In the genomic region with DNA sequence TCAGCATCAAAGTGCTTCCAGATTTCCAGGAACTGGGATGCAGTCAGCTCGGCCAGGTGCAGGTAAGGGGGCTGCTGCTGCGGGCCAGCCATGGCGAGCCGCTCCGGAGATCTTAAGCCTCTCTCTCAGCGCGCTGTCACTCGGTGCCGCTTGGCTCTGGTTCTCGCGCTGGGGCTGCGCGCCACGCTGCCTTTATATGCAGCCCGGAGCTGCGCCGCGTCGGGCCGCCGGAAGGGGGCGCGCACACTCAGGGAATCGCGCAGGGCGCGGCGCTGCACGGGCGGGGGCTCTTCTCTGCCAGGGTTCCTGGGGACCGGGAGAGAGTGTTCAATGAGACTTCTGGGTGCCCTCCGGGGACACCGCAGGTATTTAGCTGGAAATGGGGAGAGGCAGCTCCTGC, we compare ENCODE assay signal across 9 mouse cellular contexts. TPM values are rescaled to one million over a fixed set of nuclear protein-coding genes. Genes with fewer than 3 reads are reported as not detected.
DNase-seq lines count a peak whose midpoint lies in the region; ATAC-seq and TF ChIP-seq lines count a peak whose summit lies in the region.
"Had no signal": no experiment of that assay in that cellular context is flagged by ENCODE, and none has a peak within 500 bp of the region (broad histone marks: within the 10 kb centered on the region; RNA-seq: fewer than 3 reads in every experiment).

A gene (minus strand): TSS at position 165 of the 400 bp plus-strand sequence.

- under 1% methylated on average over 33 of the region's 33 CpGs for WGBS in embryonic facial prominence, embryonic 11.5 days
- WGBS in heart, embryonic 13.5 days, result under 1% methylated on average over 33 of the region's 33 CpGs
- under 1% methylated on average over 31 of the region's 33 CpGs for WGBS in liver, embryonic 11.5 days
- WGBS in neural tube, embryonic 14.5 days, result 0% methylated on average over 33 of the region's 33 CpGs

- no peaks in the 10 kb centered on the region for H3K36me3 ChIP-seq in E14TG2a.4 (ENCODE audit: insufficient read depth, low read length)
- no peaks in the 10 kb centered on the region for H3K36me3 ChIP-seq in embryonic facial prominence, embryonic 11.5 days (replicated peaks; ENCODE audit: control insufficient read depth, insufficient read depth, low read depth, low read length)
- H3K36me3 ChIP-seq in heart, embryonic 13.5 days, result no peaks in the 10 kb centered on the region
- H3K36me3 ChIP-seq in liver, embryonic 11.5 days (ENCODE audit: control insufficient read depth, insufficient read depth, low read length), result no peaks in the 10 kb centered on the region
- H3K36me3 ChIP-seq in neural tube, embryonic 14.5 days (ENCODE audit: control insufficient read depth, insufficient read depth, low read length), result no peaks in the 10 kb centered on the region

- peak within 1 kb of the TSS; percentile 14; the same call in 1 of the 2 replicates for H3K4me2 ChIP-seq in embryonic facial prominence, embryonic 11.5 days (ENCODE audit: low read depth, low read length)
- H3K4me2 ChIP-seq in heart, embryonic 13.5 days, result peak within 1 kb of the TSS; percentile 46
- peak within 1 kb of the TSS; percentile 46 for H3K4me2 ChIP-seq in liver, embryonic 11.5 days
- peak within 1 kb of the TSS; percentile 40; the same call in 1 of the 2 replicates for H3K4me2 ChIP-seq in neural tube, embryonic 14.5 days (ENCODE audit: low read depth, low read length)

- ATAC-seq in embryonic facial prominence, embryonic 11.5 days (replicated peaks; ENCODE audit: insufficient number of reproducible peaks, low FRiP score, low TSS enrichment, low read depth), result peak; percentile 67; the same call in 1 of the 2 replicates
- ATAC-seq in heart, embryonic 13.5 days (ENCODE audit: extremely low read depth, insufficient number of reproducible peaks, low FRiP score, low TSS enrichment), result no peak
- peak; percentile 61 for ATAC-seq in liver, embryonic 11.5 days (replicated peaks; ENCODE audit: low FRiP score)
- ATAC-seq in neural tube, embryonic 14.5 days (ENCODE audit: low read depth), result peak; percentile 85

- DNase-seq in adrenal gland, postnatal 36 days, result peak; percentile 40 to 64
- peak; percentile 84 for DNase-seq in embryonic facial prominence, embryonic 11.5 days (ENCODE audit: low spot score)
- DNase-seq in kidney, postnatal 36 days, result peak; percentile 8 to 64
- peak; percentile 55 for DNase-seq in liver, embryonic 11.5 days (ENCODE audit: low spot score)
- DNase-seq in thymus, postnatal 4 days, result peak; percentile 79

- H3K27me3 ChIP-seq in E14TG2a.4 (ENCODE audit: insufficient read depth, low read length), result peaks cover 69% of the 10 kb centered on the region
- peaks cover 5% of the 10 kb centered on the region for H3K27me3 ChIP-seq in embryonic facial prominence, embryonic 11.5 days (ENCODE audit: control insufficient read depth, insufficient read depth, low read length)
- H3K27me3 ChIP-seq in heart, embryonic 13.5 days (replicated peaks), result peaks cover 58% of the 10 kb centered on the region
- peaks cover 25% of the 10 kb centered on the region for H3K27me3 ChIP-seq in liver, embryonic 11.5 days (replicated peaks; ENCODE audit: control insufficient read depth, insufficient read depth, low read length)
- peaks cover 13% of the 10 kb centered on the region for H3K27me3 ChIP-seq in neural tube, embryonic 14.5 days (ENCODE audit: control insufficient read depth, insufficient read depth, low read length)

- no peak within 1 kb of the TSS for H3K9ac ChIP-seq in embryonic facial prominence, embryonic 11.5 days (replicated peaks; ENCODE audit: low read length)
- H3K9ac ChIP-seq in heart, embryonic 13.5 days, result no peak within 1 kb of the TSS
- H3K9ac ChIP-seq in liver, embryonic 11.5 days (ENCODE audit: low read depth, low read length), result no peak within 1 kb of the TSS
- peak within 1 kb of the TSS; percentile 37; the same call in 1 of the 2 replicates for H3K9ac ChIP-seq in neural tube, embryonic 14.5 days (replicated peaks; ENCODE audit: low read depth, low read length)

- no peak within 1 kb of the TSS for H3K27ac ChIP-seq in embryonic facial prominence, embryonic 11.5 days (replicated peaks; ENCODE audit: low read depth, low read length)
- H3K27ac ChIP-seq in heart, embryonic 13.5 days (replicated peaks), result no peak within 1 kb of the TSS
- no peak within 1 kb of the TSS for H3K27ac ChIP-seq in liver, embryonic 11.5 days (ENCODE audit: low read depth, low read length)
- H3K27ac ChIP-seq in neural tube, embryonic 14.5 days (ENCODE audit: low read depth, low read length), result no peak within 1 kb of the TSS

- no peaks in the 10 kb centered on the region for H3K9me3 ChIP-seq in E14TG2a.4 (ENCODE audit: low read length)
- no peaks in the 10 kb centered on the region for H3K9me3 ChIP-seq in embryonic facial prominence, embryonic 11.5 days (replicated peaks; ENCODE audit: control insufficient read depth, low read length)
- no peaks in the 10 kb centered on the region for H3K9me3 ChIP-seq in heart, embryonic 13.5 days
- no peaks in the 10 kb centered on the region for H3K9me3 ChIP-seq in liver, embryonic 11.5 days (ENCODE audit: control insufficient read depth, low read length)
- no peaks in the 10 kb centered on the region for H3K9me3 ChIP-seq in neural tube, embryonic 14.5 days (ENCODE audit: control insufficient read depth, low read length)

- peak within 1 kb of the TSS; percentile 75 for H3K4me3 ChIP-seq in E14TG2a.4 (replicated peaks; ENCODE audit: low read length)
- H3K4me3 ChIP-seq in embryonic facial prominence, embryonic 11.5 days (ENCODE audit: low read depth, low read length), result no peak within 1 kb of the TSS
- peak within 1 kb of the TSS; percentile 22 for H3K4me3 ChIP-seq in heart, embryonic 13.5 days
- no peak within 1 kb of the TSS for H3K4me3 ChIP-seq in liver, embryonic 11.5 days (ENCODE audit: low read depth, low read length)
- peak within 1 kb of the TSS; percentile 12; the same call in 1 of the 2 replicates for H3K4me3 ChIP-seq in neural tube, embryonic 14.5 days (ENCODE audit: low read depth, low read length)

- no peak for TF ChIP-seq CTCF in E14TG2a.4 (conservative IDR thresholded peaks at IDR 0.05; ENCODE audit: low read length)

- H3K4me1 ChIP-seq in E14TG2a.4 (replicated peaks; ENCODE audit: low read depth, low read length), result peaks cover 21% of the 10 kb centered on the region
- no peaks in the 10 kb centered on the region for H3K4me1 ChIP-seq in embryonic facial prominence, embryonic 11.5 days (ENCODE audit: control insufficient read depth, insufficient read depth, low read length)
- H3K4me1 ChIP-seq in heart, embryonic 13.5 days, result peaks cover 3% of the 10 kb centered on the region
- no peaks in the 10 kb centered on the region for H3K4me1 ChIP-seq in liver, embryonic 11.5 days (replicated peaks; ENCODE audit: control insufficient read depth, insufficient read depth, low read length)
- no peaks in the 10 kb centered on the region for H3K4me1 ChIP-seq in neural tube, embryonic 14.5 days (ENCODE audit: control insufficient read depth, insufficient read depth, low read length)

RNA-seq across cellular contexts. Expression of the gene that starts here (rescaled TPM):
- 1 to 10 TPM in 1 of 2 experiments, under 1 TPM in 1; 0.26 to 2.2 TPM for total RNA-seq in adrenal gland, postnatal 36 days (2021)
- 5.0 and 6.6 TPM in 2 replicates for polyA plus RNA-seq in embryonic facial prominence, embryonic 11.5 days (2014; fragmentation: Nextera tagmentation; extraction: Ambion mirVana)
- 2.2 and 2.8 TPM in 2 replicates for polyA plus RNA-seq in heart, embryonic 13.5 days (2015; fragmentation: Nextera tagmentation; extraction: Ambion mirVana)
- polyA plus RNA-seq in liver, embryonic 11.5 days (2014; fragmentation: Nextera tagmentation; extraction: Ambion mirVana), result 0.25 and 0.49 TPM in 2 replicates
- polyA plus RNA-seq in neural tube, embryonic 14.5 days (2014; fragmentation: Nextera tagmentation; extraction: Ambion mirVana), result 30.3 and 42.7 TPM in 2 replicates
- total RNA-seq: neutrophil, adult 5-6 weeks had no signal

Comparison
In these comparisons a context has a peak if more than half of its experiments do, and no peak if none do; other contexts are left out.
1. Peak in DNase-seq, ATAC-seq and H3K4me2 ChIP-seq in liver, embryonic 11.5 days; RNA of the gene not detected or under 1 TPM.
2. H3K4me3 ChIP-seq: peak in E14TG2a.4 (single experiment), heart, embryonic 13.5 days (single experiment) and neural tube, embryonic 14.5 days (single experiment); none in embryonic facial prominence, embryonic 11.5 days (single experiment) and liver, embryonic 11.5 days (single experiment).
3. Peak in every context shown above with its lines, with median percentiles within 50 percentile points of each other: DNase-seq and H3K4me2 ChIP-seq.